ENCODE assay signal across 10 mouse cellular contexts in genomic region chr6:140081739-140082138, GRCm38 (mm10). TPM values are rescaled to one million over a fixed set of nuclear protein-coding genes. Genes with fewer than 3 reads are reported as not detected.
DNase-seq lines count a peak whose midpoint lies in the region; ATAC-seq and TF ChIP-seq lines count a peak whose summit lies in the region.
"Had no signal": no experiment of that assay in that cellular context is flagged by ENCODE, and none has a peak within 500 bp of the region (broad histone marks: within the 10 kb centered on the region; RNA-seq: fewer than 3 reads in every experiment).

No protein-coding gene starts in this region.

- TF ChIP-seq CTCF in ES-Bruce4 (IDR thresholded peaks at IDR 0.05; ENCODE audit: low read depth, low read length) = peak; percentile 81

- no peak for TF ChIP-seq POLR2A in ES-Bruce4 (IDR thresholded peaks at IDR 0.05; ENCODE audit: insufficient read depth, low read length)

- no peaks in the 10 kb centered on the region for H3K27me3 ChIP-seq in kidney, embryonic 15.5 days
- no peaks in the 10 kb centered on the region for H3K27me3 ChIP-seq in ES-Bruce4 (ENCODE audit: control insufficient read depth, insufficient read depth, low read length, poor library complexity, severe bottlenecking)

- no peaks in the 10 kb centered on the region for H3K36me3 ChIP-seq in kidney, embryonic 15.5 days
- H3K36me3 ChIP-seq in ES-Bruce4 (ENCODE audit: control insufficient read depth, insufficient read depth, low read length, poor library complexity, severe bottlenecking) = no peaks in the 10 kb centered on the region

- WGBS in kidney, embryonic 15.5 days = 78% methylated on average over 3 of the region's 3 CpGs

- H3K4me1 ChIP-seq in kidney, embryonic 15.5 days = no peaks in the 10 kb centered on the region
- no peaks in the 10 kb centered on the region for H3K4me1 ChIP-seq in ES-Bruce4 (ENCODE audit: control insufficient read depth, insufficient read depth, low read length)

- peak; percentile 56; the same call in 1 of the 2 replicates for ATAC-seq in kidney, embryonic 15.5 days (replicated peaks; ENCODE audit: low FRiP score)
- ATAC-seq in erythroblast, adult 5-6 weeks (replicated peaks; ENCODE audit: low FRiP score, poor library complexity, severe bottlenecking) = no peak

- no peak overlapping the region for H3K4me2 ChIP-seq in kidney, embryonic 15.5 days
- H3K4me2 ChIP-seq: heart, embryonic 11.5 days had no signal

- no peak overlapping the region for H3K9ac ChIP-seq in kidney, embryonic 15.5 days
- H3K9ac ChIP-seq in ES-Bruce4 (ENCODE audit: low read depth, poor library complexity, severe bottlenecking) = no peak overlapping the region

- peak; percentile 16 for DNase-seq in adrenal gland, postnatal 10 days
- DNase-seq in adrenal gland, adult 18-20 months (ENCODE audit: low spot score in 2 of 2) = no peak
- DNase-seq in kidney, postnatal 14 days = no peak
- peak; percentile 4 to 20 for DNase-seq in kidney, postnatal 36 days
- DNase-seq in adipocyte (ENCODE audit: low spot score) = no peak

- no peak overlapping the region for H3K27ac ChIP-seq in kidney, embryonic 15.5 days
- no peak overlapping the region for H3K27ac ChIP-seq in ES-Bruce4 (ENCODE audit: insufficient read depth, low read length)
- H3K27ac ChIP-seq: macrophage had no signal

- TF ChIP-seq EP300 in ES-Bruce4 (IDR thresholded peaks at IDR 0.05; ENCODE audit: insufficient read depth, low read depth, low read length) = no peak

- no peak overlapping the region for H3K4me3 ChIP-seq in kidney, embryonic 15.5 days (replicated peaks)
- no peak overlapping the region for H3K4me3 ChIP-seq in ES-Bruce4 (ENCODE audit: low read depth, low read length)

- no peaks in the 10 kb centered on the region for H3K9me3 ChIP-seq in kidney, embryonic 15.5 days (replicated peaks)
- no peaks in the 10 kb centered on the region; the same call in 1 of the 2 replicates for H3K9me3 ChIP-seq in ES-Bruce4 (replicated peaks; ENCODE audit: control insufficient read depth, insufficient read depth, low read length, poor library complexity, severe bottlenecking)

RNA-seq across cellular contexts. Expression of gene Plcz1, which starts 40.5 kb away (rescaled TPM):
- not detected for total RNA-seq in adrenal gland, postnatal 10 days (2021)
- not detected for total RNA-seq in adrenal gland, adult 18-20 months (2021)
- polyA plus RNA-seq in kidney, embryonic 15.5 days (2015; fragmentation: Nextera tagmentation; extraction: Ambion mirVana) = not detected in 2 replicates
- not detected in 2 replicates for polyA plus RNA-seq in ES-Bruce4 (2011; ENCODE audit: insufficient read depth, insufficient read length, low read depth, missing spikeins)
- not detected in 2 replicates for total RNA-seq in erythroblast, adult 5-6 weeks (2015; ENCODE audit: low replicate concordance)
- total RNA-seq in erythroblast, adult 5-6 weeks (2017; ENCODE audit: low replicate concordance) = not detected in 2 replicates
- polyA plus RNA-seq: macrophage had no signal

RNA-seq across cellular contexts. Expression of gene Capza3, which starts 40.7 kb away (rescaled TPM):
- total RNA-seq in adrenal gland, postnatal 10 days (2021) = not detected
- not detected for total RNA-seq in adrenal gland, adult 18-20 months (2021)
- not detected in 2 replicates for polyA plus RNA-seq in kidney, embryonic 15.5 days (2015; fragmentation: Nextera tagmentation; extraction: Ambion mirVana)
- polyA plus RNA-seq in ES-Bruce4 (2011; ENCODE audit: insufficient read depth, insufficient read length, low read depth, missing spikeins) = not detected in 2 replicates
- total RNA-seq in erythroblast, adult 5-6 weeks (2015; ENCODE audit: low replicate concordance) = not detected in 2 replicates
- not detected in 2 replicates for total RNA-seq in erythroblast, adult 5-6 weeks (2017; ENCODE audit: low replicate concordance)
- polyA plus RNA-seq: heart, embryonic 11.5 days; macrophage had no signal

Comparison
In these comparisons a context has a peak if more than half of its experiments do, and no peak if none do; other contexts are left out.
1. DNase-seq: peak in adrenal gland, postnatal 10 days (single experiment) and kidney, postnatal 36 days (2 of 2); none in adrenal gland, adult 18-20 months (0 of 2), kidney, postnatal 14 days (single experiment) and adipocyte (single experiment).